Mouse (Mus musculus): ENCODE measurements at regions not wholly inside any gene's neighbourhood (a gene's known extent, or its start where the extent isn't known, plus 50 kb on each side); places are given as distances from the start of the nearest gene placed in this dataset.

GRCm38 (mm10) chr11:112155339-112155955, 626.6 kb upstream of the Sox9 start:
- Histone ChIP-seq H3K27me3 (replicated peaks) (no peaks in the 10 kb centered on the region), H3K36me3 (no peaks in the 10 kb centered on the region), H3K4me2 (peak overlapping the region; percentile 57), H3K9ac (no peak overlapping the region), H3K4me3 (peak overlapping the region; percentile 25; the same call in 1 of the 2 replicates), H3K27ac (replicated peaks) (no peak overlapping the region), H3K4me1 (peaks cover 8% of the 10 kb centered on the region), H3K9me3 (0 out of 2 replicates have a peak, but pooled peaks cover 3% of the 10 kb centered on the region)
- 22% methylated on average over 10 of the region's 10 CpGs for whole genome bisulfite sequencing
- ATAC-seq (ENCODE audit: extremely low read depth, insufficient number of reproducible peaks, low FRiP score, low TSS enrichment): no peak

DNA sequence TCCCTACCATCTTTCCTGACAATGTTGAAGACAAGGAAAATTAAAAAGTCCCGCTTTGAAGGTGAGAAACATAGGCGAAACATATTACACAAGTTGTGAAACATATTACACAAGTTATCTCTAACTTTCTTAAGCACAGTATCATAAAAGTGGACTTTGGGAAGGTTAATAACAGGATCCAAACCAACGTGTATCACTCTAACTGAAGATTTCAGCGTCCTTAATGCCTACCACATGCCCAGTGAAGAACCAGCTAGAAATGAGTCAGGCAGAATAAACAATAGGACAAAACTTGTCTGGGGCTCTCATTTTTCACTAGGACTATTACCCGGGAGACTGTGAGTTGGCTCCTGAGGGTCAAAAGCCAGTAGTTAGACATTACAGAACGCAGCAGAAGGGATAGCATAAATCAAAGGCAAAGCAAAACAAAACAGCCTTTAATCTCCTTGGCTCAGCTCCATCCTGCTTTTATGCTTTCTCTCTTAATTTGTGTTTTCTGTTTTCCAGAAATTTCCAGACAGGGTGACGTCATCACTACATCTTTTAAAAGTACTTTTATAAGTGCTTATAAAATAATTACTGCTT, 618.3 kb upstream of the Sox9 start:
- Histone ChIP-seq H3K4me2 (no peak overlapping the region), H3K4me3 (no peak overlapping the region), H3K4me1 (no peaks in the 10 kb centered on the region), H3K36me3 (no peaks in the 10 kb centered on the region), H3K27me3 (replicated peaks) (no peaks in the 10 kb centered on the region), H3K27ac (replicated peaks) (no peak overlapping the region), H3K9me3 (no peaks in the 10 kb centered on the region), H3K9ac (no peak overlapping the region)
- no peak for ATAC-seq (ENCODE audit: extremely low read depth, insufficient number of reproducible peaks, low FRiP score, low TSS enrichment)
- WGBS: 64% methylated on average over 7 of the region's 7 CpGs

DNA sequence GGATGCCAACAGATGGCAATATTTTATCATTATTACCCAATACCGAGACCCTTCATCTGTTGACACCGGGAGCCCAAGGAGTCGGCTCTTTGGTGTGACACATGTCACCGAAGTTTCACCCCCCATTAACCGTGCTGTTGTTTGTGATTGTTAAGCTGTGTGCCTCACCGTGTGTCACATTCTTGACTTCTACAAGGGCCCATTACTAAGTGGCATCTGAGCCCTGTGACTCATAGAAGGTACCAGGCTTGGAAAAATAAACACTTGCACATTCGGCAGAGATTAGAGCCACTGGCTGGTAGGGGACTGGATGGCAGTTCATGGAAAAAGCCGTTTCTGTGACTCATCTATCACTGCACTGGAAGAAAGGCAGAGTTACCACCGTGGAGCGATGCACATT, 608.4 kb upstream of the Sox9 start:
- Histone ChIP-seq H3K36me3 (no peaks in the 10 kb centered on the region), H3K27me3 (replicated peaks) (no peaks in the 10 kb centered on the region), H3K9me3 (no peaks in the 10 kb centered on the region), H3K4me3 (no peak overlapping the region), H3K4me2 (no peak overlapping the region), H3K27ac (replicated peaks) (no peak overlapping the region), H3K4me1 (no peaks in the 10 kb centered on the region; the same call in 1 of the 2 replicates), H3K9ac (no peak overlapping the region)
- WGBS: 43% methylated on average over 10 of the region's 10 CpGs
- ATAC-seq (ENCODE audit: extremely low read depth, insufficient number of reproducible peaks, low FRiP score, low TSS enrichment): no peak; the same call in 1 of the 2 replicates

- ATAC-seq (ENCODE audit: extremely low read depth, insufficient number of reproducible peaks, low FRiP score, low TSS enrichment): no peak
- Histone ChIP-seq H3K27me3 (replicated peaks) (no peaks in the 10 kb centered on the region), H3K4me1 (no peaks in the 10 kb centered on the region; the same call in 1 of the 2 replicates), H3K4me2 (no peak overlapping the region), H3K9ac (no peak overlapping the region), H3K36me3 (no peaks in the 10 kb centered on the region), H3K9me3 (no peaks in the 10 kb centered on the region), H3K27ac (replicated peaks) (no peak overlapping the region), H3K4me3 (no peak overlapping the region)
- WGBS: 81% methylated on average over 6 of the region's 6 CpGs
Observed at GRCm38 (mm10) chr11:112175302-112175701, 606.7 kb upstream of the Sox9 start.

DNA sequence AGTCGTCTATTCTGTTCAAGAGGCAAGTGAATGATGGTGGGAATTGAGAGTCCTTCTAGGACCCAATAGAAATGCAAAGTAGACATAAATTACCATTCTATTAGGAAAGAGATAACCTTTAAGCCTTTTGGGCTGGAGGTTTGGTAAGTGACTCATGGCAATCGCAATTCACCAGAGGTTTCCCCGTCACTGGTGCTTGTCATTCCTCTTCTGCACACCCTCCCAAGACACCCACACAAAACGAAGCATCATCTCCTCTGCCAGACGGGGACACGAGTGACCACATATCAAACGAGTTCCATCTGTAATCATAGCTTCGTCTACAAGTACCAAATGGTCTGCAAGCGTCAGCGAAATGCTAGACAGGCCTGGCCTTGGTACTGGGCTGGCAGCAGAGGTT, 601.4 kb upstream of the Sox9 start:
- WGBS: 69% methylated on average over 10 of the region's 10 CpGs
- no peaks in the 10 kb centered on the region for H3K27me3 ChIP-seq (replicated peaks)
- no peak overlapping the region for H3K4me3 ChIP-seq
- H3K4me1 ChIP-seq: peaks cover 11% of the 10 kb centered on the region
- no peak overlapping the region for H3K27ac ChIP-seq (replicated peaks)
- H3K36me3 ChIP-seq: no peaks in the 10 kb centered on the region
- H3K9ac ChIP-seq: no peak overlapping the region
- no peak overlapping the region for H3K4me2 ChIP-seq
- no peak for ATAC-seq (ENCODE audit: extremely low read depth, insufficient number of reproducible peaks, low FRiP score, low TSS enrichment)
- no peaks in the 10 kb centered on the region for H3K9me3 ChIP-seq

DNA sequence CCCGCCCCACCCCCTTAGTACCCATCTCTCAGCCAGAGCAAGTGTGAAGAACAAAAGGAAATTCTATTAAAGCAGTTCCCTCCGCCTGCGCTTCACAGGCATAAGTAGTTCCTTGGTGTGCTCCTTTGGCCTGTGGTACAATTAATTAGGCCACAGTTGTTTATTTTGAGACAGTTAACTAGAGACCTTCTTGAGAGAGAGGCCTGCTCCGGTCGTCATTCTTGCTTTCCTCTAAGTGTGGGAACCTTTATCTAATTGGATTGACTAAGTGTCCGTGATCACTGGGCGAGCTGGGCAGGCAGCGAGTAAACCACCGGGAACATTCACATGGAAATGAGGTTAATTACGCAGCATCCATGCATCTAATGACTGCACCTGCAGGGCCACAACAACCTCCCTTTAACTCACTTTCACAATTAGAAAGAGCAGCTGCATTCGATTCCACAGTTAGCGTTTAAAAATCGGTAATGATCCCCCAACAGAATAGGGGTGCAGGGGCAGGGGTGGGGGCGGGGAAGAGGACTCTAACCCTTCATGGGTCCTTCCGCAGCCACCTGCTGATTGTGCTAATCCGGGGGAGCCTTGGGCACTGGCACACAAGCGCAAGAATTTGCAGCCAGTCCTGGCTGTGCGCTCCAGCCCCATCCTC, 584.3 kb upstream of the Sox9 start:
- Histone ChIP-seq H3K9ac (no peak overlapping the region), H3K36me3 (no peaks in the 10 kb centered on the region), H3K27me3 (replicated peaks) (peaks cover 5% of the 10 kb centered on the region; the same call in 1 of the 2 replicates), H3K9me3 (no peaks in the 10 kb centered on the region), H3K4me3 (no peak overlapping the region), H3K27ac (replicated peaks) (no peak overlapping the region), H3K4me1 (no peaks in the 10 kb centered on the region; the same call in 1 of the 2 replicates), H3K4me2 (no peak overlapping the region)
- WGBS: 20% methylated on average over 18 of the region's 18 CpGs
- no peak for ATAC-seq (ENCODE audit: extremely low read depth, insufficient number of reproducible peaks, low FRiP score, low TSS enrichment)

DNA sequence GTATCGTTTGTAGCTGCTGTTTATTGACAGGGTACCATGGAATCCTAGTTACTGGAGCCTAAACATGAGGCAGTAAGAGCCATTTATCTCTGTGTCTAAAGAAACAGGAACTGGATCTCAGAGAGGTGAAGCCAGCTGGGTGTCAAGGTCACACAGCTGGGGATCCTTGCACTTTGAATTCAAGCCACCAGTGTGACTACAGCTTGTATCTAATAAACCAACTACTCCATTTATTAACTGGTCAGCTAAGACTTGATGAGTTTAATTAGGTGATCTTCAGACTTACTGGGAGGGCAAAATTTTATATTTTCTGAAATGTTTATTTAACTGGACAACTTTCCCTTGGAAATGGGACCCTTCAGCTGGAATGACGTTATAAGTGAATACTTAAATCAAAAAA, 577.5 kb upstream of the Sox9 start:
- no peaks in the 10 kb centered on the region for H3K9me3 ChIP-seq
- WGBS: 35% methylated on average over 2 of the region's 2 CpGs
- no peak overlapping the region for H3K4me2 ChIP-seq
- no peak overlapping the region for H3K27ac ChIP-seq (replicated peaks)
- no peak for ATAC-seq (ENCODE audit: extremely low read depth, insufficient number of reproducible peaks, low FRiP score, low TSS enrichment)
- no peaks in the 10 kb centered on the region for H3K36me3 ChIP-seq
- no peak overlapping the region for H3K9ac ChIP-seq
- H3K4me1 ChIP-seq: peaks cover 12% of the 10 kb centered on the region; the same call in 1 of the 2 replicates
- no peaks in the 10 kb centered on the region for H3K27me3 ChIP-seq (replicated peaks)
- no peak overlapping the region for H3K4me3 ChIP-seq

- no peak for ATAC-seq (ENCODE audit: extremely low read depth, insufficient number of reproducible peaks, low FRiP score, low TSS enrichment)
- 35% methylated on average over 4 of the region's 4 CpGs for WGBS
- 0 out of 2 replicates have a peak overlapping the region, but pooled peaks have one; percentile 31 for H3K4me2 ChIP-seq
- H3K4me3 ChIP-seq: no peak overlapping the region
- H3K27me3 ChIP-seq (replicated peaks): no peaks in the 10 kb centered on the region
- H3K4me1 ChIP-seq: peaks cover 10% of the 10 kb centered on the region; the same call in 1 of the 2 replicates
- no peaks in the 10 kb centered on the region for H3K9me3 ChIP-seq
- H3K9ac ChIP-seq: no peak overlapping the region
- H3K36me3 ChIP-seq: no peaks in the 10 kb centered on the region
- H3K27ac ChIP-seq (replicated peaks): no peak overlapping the region
Observed at GRCm38 (mm10) chr11:112209414-112209813, 572.6 kb upstream of the Sox9 start.

DNA sequence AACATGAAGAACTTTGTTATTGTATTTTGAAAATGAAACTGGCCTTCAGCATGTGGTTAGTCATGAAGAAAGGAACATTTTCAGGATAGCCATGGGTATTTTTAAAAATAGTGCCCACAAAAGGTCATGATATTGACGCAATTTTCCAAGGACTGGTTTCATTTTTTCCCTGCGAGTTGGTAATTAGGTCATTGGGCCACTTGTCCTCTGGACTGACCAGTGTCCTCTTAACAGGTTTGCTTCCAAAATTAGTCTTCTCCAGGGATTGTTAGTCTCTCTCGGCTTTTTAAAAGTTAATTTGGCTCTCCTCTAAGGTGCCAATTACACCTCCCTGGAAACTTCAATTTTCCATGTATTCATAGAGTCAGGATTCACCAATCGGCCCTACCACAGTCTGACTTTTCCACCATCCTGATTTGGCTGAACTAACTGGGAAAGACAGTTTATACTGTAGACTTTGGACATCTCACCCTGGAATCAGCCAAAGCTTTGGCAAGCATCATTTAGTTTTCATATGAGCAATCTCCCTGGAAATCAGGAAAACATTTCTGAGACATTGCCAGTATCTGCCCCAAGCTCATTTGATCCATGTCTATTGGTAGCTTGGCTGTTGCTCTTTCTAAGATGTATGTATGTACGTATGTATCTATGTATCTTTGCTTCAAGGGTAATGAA, 562.8 kb upstream of the Sox9 start:
- Histone ChIP-seq H3K9ac (no peak overlapping the region), H3K4me1 (no peaks in the 10 kb centered on the region; the same call in 1 of the 2 replicates), H3K27me3 (replicated peaks) (no peaks in the 10 kb centered on the region), H3K9me3 (no peaks in the 10 kb centered on the region), H3K27ac (replicated peaks) (no peak overlapping the region), H3K36me3 (no peaks in the 10 kb centered on the region), H3K4me3 (no peak overlapping the region), H3K4me2 (no peak overlapping the region)
- WGBS: 80% methylated on average over 5 of the region's 5 CpGs
- no peak for ATAC-seq (ENCODE audit: extremely low read depth, insufficient number of reproducible peaks, low FRiP score, low TSS enrichment)

- Histone ChIP-seq H3K27me3 (replicated peaks) (no peaks in the 10 kb centered on the region), H3K36me3 (no peaks in the 10 kb centered on the region), H3K4me1 (no peaks in the 10 kb centered on the region), H3K9me3 (no peaks in the 10 kb centered on the region), H3K27ac (replicated peaks) (no peak overlapping the region), H3K4me2 (no peak overlapping the region), H3K4me3 (no peak overlapping the region), H3K9ac (no peak overlapping the region)
- no peak for ATAC-seq (ENCODE audit: extremely low read depth, insufficient number of reproducible peaks, low FRiP score, low TSS enrichment)
- 65% methylated on average over 7 of the region's 7 CpGs for WGBS
Observed at GRCm38 (mm10) chr11:112234492-112235116, 547.4 kb upstream of the Sox9 start.
